Mouse (Mus musculus) ES-E14 (cell line): Measurements from ENCODE around the gene Npc2. TPM values are rescaled to one million over a fixed set of nuclear protein-coding genes. Genes with fewer than 3 reads are reported as not detected.

Experiments used
- DNase-seq: peaks from one replicate; pipeline ENCODE4 v3.0.0-alpha.2; 2013; ENCODE audit warnings: low read depth, low spot score
- H3K27ac ChIP-seq: 2 replicates; pipeline ENCODE4 v1.5.1; 2012; ENCODE audit warnings: low read depth, mild to moderate bottlenecking, low read length, moderate library complexity, mixed read lengths; ENCODE audit not compliant: poor library complexity, insufficient read depth, severe bottlenecking
- H3K36me3 ChIP-seq: 2 replicates; pipeline ENCODE4 v1.6.1; 2012; ENCODE audit warnings: mild to moderate bottlenecking, low read length, moderate library complexity, mixed read lengths; ENCODE audit not compliant: control insufficient read depth, poor library complexity, insufficient read depth, severe bottlenecking
- H3K4me1 ChIP-seq, 2 experiments: fragments of 150-350 bp in 1 of 2; sonication (generic) in 1 of 2; 2 replicates each; pipeline ENCODE4 v1.6.1; 2012; ENCODE audit warnings: low read length in 2 of 2, mild to moderate bottlenecking in 1 of 2, mixed read lengths in 1 of 2; ENCODE audit not compliant: control insufficient read depth in 2 of 2, insufficient read depth in 2 of 2, poor library complexity in 1 of 2
- H3K4me3 ChIP-seq, 2 experiments: fragments of 150-350 bp in 1 of 2; sonication (generic) in 1 of 2; 2 replicates each; pipeline ENCODE4 v1.5.1; 2012; ENCODE audit warnings: low read length in 2 of 2, low read depth in 1 of 2, mild to moderate bottlenecking in 1 of 2, mixed read lengths in 1 of 2; ENCODE audit not compliant: insufficient read depth in 1 of 2, poor library complexity in 1 of 2, severe bottlenecking in 1 of 2
- H3K9ac ChIP-seq: 2 replicates; pipeline ENCODE4 v1.6.1; 2012; ENCODE audit warnings: low read depth, mild to moderate bottlenecking, low read length, mixed read lengths; ENCODE audit not compliant: poor library complexity, insufficient read depth, severe bottlenecking
- H3K9me3 ChIP-seq: fragments of 150-350 bp; sonication (generic); 2 replicates; pipeline ENCODE4 v1.6.1; 2012; ENCODE audit warnings: low read depth, mild to moderate bottlenecking, low read length; ENCODE audit not compliant: control insufficient read depth, insufficient read depth
- CHD2 ChIP-seq: IDR thresholded peaks from 2 replicates; pipeline ENCODE4 v1.6.1; 2014; ENCODE audit warnings: mild to moderate bottlenecking, low read depth, low read length, inconsistent platforms
- HCFC1 ChIP-seq: IDR thresholded peaks from 2 replicates; pipeline ENCODE4 v1.6.1; 2012; ENCODE audit warnings: low read length, inconsistent platforms, borderline replicate concordance; ENCODE audit not compliant: insufficient read depth
- MAFK ChIP-seq: IDR thresholded peaks from 2 replicates; pipeline ENCODE4 v1.6.1; 2014; ENCODE audit warnings: mild to moderate bottlenecking, low read depth, low read length, inconsistent platforms; ENCODE audit not compliant: insufficient read depth
- ZC3H11A ChIP-seq: IDR thresholded peaks from 2 replicates; pipeline ENCODE4 v1.6.1; 2012; ENCODE audit warnings: low read depth, mild to moderate bottlenecking, inconsistent platforms, low read length, borderline replicate concordance
- ZNF384 ChIP-seq: IDR thresholded peaks from 2 replicates; pipeline ENCODE4 v1.6.1; 2012; ENCODE audit warnings: low read depth, low read length, inconsistent platforms
- in situ Hi-C, 2 experiments: fragments of 600-800 bp; cut with MboI; formaldehyde crosslinking; loops; one replicate each; pipeline ENCODE4 v1.15.1; 2025; ENCODE audit warnings: low sequenced_read_pairs in 2 of 2, inconsistent platforms in 1 of 2; ENCODE audit not compliant: unreplicated experiment in 2 of 2
- total RNA-seq: library from RNA; depleted of rRNA; stranded (reverse); fragments of 300-350 nt; gene quantifications from 2 replicates; pipeline ENCODE4 v1.2.3, GENCODE M21; 2012

Gene Npc2
- total RNA-seq, 1 experiment = 84.5 TPM

DNA sequence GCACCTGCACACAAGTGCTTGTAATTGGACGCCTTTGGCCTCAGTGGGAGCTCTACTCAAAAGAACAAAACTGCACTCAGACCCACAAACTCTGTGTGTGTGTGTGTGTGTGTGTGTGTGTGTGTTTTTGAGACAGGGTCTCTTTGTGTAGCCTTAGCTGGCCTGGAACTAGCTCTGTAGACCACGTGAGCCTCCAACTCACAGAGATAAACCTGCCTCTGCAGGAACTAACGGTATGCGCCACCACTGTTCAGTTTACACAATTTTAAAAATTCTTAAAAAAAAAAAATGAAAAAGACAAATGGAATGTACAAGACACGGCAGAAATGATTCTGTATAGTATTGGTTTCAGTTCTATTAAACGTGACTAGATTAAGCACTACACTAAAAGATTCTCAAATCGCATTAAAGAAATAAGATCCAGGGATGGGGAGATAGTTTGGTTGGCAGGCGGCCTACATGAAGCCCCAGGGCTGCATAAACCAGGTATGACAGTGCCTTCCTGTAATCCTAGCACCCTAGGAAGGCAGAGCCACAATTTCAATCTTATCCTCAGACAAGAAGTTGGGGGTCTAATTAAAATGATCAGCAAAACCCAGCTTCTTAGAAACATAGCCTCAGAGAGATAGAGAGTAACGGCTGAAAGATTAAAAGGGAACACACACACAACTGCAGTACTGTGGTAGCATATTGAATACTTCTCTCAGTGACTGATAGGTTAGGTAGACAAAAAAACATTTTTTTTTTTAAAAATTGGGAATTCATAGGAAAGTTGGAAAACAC is 54.3 kb downstream of the Npc2 start:
- in situ Hi-C loops = no loop called here
- Histone ChIP-seq H3K4me1 (no peaks in the 10 kb centered on the region), H3K9me3 (no peaks in the 10 kb centered on the region), H3K4me3 (no peak overlapping the region), H3K27ac (no peak overlapping the region), H3K9ac (no peak overlapping the region), H3K36me3 (no peaks in the 10 kb centered on the region)
- no peak for DNase-seq
- TF ChIP-seq ZC3H11A = no peak
- no peak for TF ChIP-seq CHD2
- no peak for TF ChIP-seq HCFC1

DNA sequence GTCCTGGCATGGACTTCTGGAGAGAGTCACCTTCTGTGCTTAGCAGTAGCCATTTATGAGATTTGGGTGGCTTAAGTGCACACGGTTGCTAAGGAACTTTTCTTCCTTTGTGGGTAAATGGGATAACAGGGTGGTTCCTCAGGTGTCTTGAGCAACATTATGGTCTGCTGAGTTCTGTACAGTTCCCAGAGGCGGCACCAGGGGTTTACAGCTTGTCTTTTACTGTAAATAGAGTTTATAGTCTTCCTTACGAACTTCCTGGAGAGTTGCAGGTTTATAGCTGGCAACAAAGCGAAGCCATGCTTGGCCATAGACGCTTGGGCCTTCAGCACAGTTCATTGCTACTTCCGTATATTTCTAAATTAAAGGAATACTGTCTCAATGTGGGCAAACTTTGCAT is 58.4 kb downstream of the Npc2 start:
- Histone ChIP-seq H3K9ac (no peak overlapping the region), H3K36me3 (no peaks in the 10 kb centered on the region), H3K4me3 (no peak overlapping the region), H3K9me3 (no peaks in the 10 kb centered on the region), H3K27ac (no peak overlapping the region), H3K4me1 (no peaks in the 10 kb centered on the region)
- DNase-seq = no peak
- no peak for TF ChIP-seq ZC3H11A
- no peak for TF ChIP-seq HCFC1
- no peak for TF ChIP-seq ZNF384
- TF ChIP-seq CHD2 = no peak
- TF ChIP-seq MAFK = no peak
- in situ Hi-C loops = no loop called here

DNA sequence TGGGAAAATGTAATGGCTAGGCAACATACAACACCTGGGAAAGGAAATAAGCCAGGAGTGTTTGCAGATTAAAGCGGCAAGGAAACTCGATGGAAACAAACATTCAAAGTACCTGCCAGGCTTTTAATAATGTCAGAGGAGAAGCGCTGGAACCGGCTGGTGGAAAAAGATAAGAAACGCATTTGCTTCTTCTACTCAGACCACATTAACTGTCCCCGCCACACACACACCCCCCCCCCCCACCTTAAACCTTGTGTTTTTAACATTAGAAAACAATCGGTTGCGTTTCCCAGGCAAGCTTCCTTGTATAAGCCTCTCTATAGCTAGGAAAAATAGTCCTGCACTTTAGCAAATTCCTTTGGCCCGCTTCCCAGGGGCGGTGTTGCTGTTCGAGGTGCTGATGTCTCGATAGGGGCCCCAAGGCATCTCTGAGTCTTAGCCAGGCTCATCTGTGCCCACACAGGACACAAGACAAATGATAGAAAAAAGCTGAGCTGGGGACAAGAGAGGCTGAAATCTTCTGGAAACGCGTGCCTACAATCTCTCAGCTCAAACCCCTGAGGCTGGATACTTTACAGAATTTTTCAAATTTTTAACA is 63.0 kb downstream of the Npc2 start:
- in situ Hi-C loops = no loop called here
- no peak overlapping the region for H3K4me3 ChIP-seq
- H3K27ac ChIP-seq = no peak overlapping the region
- H3K36me3 ChIP-seq = no peaks in the 10 kb centered on the region
- DNase-seq = no peak
- no peak for TF ChIP-seq ZNF384
- no peak for TF ChIP-seq MAFK
- no peak for TF ChIP-seq ZC3H11A
- TF ChIP-seq CHD2 = no peak
- no peak for TF ChIP-seq HCFC1
- no peaks in the 10 kb centered on the region for H3K9me3 ChIP-seq
- H3K4me1 ChIP-seq = no peaks in the 10 kb centered on the region
- no peak overlapping the region for H3K9ac ChIP-seq

DNA sequence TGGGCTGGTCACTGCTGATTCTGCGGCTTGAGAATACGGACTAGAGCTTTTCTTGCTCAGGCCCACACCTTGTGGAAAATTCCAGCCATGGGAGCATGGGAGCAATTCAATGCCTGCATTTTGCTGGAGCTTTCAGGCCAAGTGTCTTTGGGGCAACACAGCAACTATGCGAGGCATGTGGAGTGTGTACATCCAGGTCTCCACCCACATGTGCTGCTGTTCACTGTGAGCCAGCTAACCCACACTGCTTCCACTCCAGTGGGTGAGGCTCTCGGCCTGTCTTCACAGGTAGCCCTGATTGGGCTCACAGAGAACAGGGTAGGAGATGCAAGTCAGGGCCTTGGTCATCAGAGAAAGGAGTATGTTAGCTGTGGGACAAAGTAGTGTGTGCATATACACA is 65.1 kb downstream of the Npc2 start:
- H3K9me3 ChIP-seq = no peaks in the 10 kb centered on the region
- no peaks in the 10 kb centered on the region for H3K36me3 ChIP-seq
- no peak for TF ChIP-seq ZNF384
- TF ChIP-seq CHD2 = no peak
- TF ChIP-seq ZC3H11A = no peak
- no peak for TF ChIP-seq MAFK
- TF ChIP-seq HCFC1 = no peak
- H3K4me1 ChIP-seq = no peaks in the 10 kb centered on the region
- in situ Hi-C loops = no loop called here
- no peak overlapping the region for H3K4me3 ChIP-seq
- no peak overlapping the region for H3K27ac ChIP-seq
- no peak overlapping the region for H3K9ac ChIP-seq
- DNase-seq = no peak
